Mouse (Mus musculus) cortical plate, adult 2 months (tissue): ENCODE measurements at regions not wholly inside any gene's neighbourhood (a gene's known extent, or its start where the extent isn't known, plus 50 kb on each side); places are given as distances from the start of the nearest gene placed in this dataset.

Experiments
- CTCF ChIP-seq: fragments of 200-500 bp; IDR thresholded peaks from 2 replicates; pipeline ENCODE4 v1.5.1; 2011; ENCODE audit warnings: mild to moderate bottlenecking, control low read depth, low read length; ENCODE audit not compliant: insufficient read depth; ENCODE audit errors: extremely low read depth
- POLR2A ChIP-seq: fragments of 200-500 bp; IDR thresholded peaks from 2 replicates; pipeline ENCODE4 v1.6.1; 2011; ENCODE audit warnings: mild to moderate bottlenecking, low read length, control low read depth; ENCODE audit not compliant: insufficient read depth; ENCODE audit errors: extremely low read depth

- TF ChIP-seq POLR2A (no peak), CTCF (no peak)
Measured at GRCm38 (mm10) chr8:26835076-26835475, 142.0 kb upstream of the Zfp703 start.
